Mouse (Mus musculus) hindbrain, embryonic 10.5 days (tissue): ENCODE data around the gene Gstt3. TPM values are rescaled to one million over a fixed set of nuclear protein-coding genes. Genes with fewer than 3 reads are reported as not detected.

ENCODE experiments used
- DNase-seq: peaks from one replicate; pipeline ENCODE4 v3.0.0-alpha.2; 2017; ENCODE audit warnings: low spot score
- H3K27ac ChIP-seq: fragments of 300-500 bp; sonication (generic); 2 replicates; pipeline ENCODE4 v1.5.1; 2016; ENCODE audit warnings: mild to moderate bottlenecking, moderate library complexity
- H3K27me3 ChIP-seq: fragments of 300-500 bp; sonication (generic); 2 replicates; pipeline ENCODE4 v1.6.1; 2016; ENCODE audit warnings: mild to moderate bottlenecking; ENCODE audit not compliant: poor library complexity, insufficient read depth, severe bottlenecking
- H3K36me3 ChIP-seq: fragments of 300-500 bp; sonication (generic); 2 replicates; pipeline ENCODE4 v1.6.1; 2016; ENCODE audit warnings: mild to moderate bottlenecking, moderate library complexity
- H3K4me1 ChIP-seq: fragments of 300-500 bp; sonication (generic); replicated peaks from 2 replicates; pipeline ENCODE4 v1.6.1; 2016; ENCODE audit warnings: mild to moderate bottlenecking
- H3K4me3 ChIP-seq: fragments of 300-500 bp; sonication (generic); 2 replicates; pipeline ENCODE4 v1.5.1; 2016; ENCODE audit warnings: mild to moderate bottlenecking, moderate library complexity
- H3K9me3 ChIP-seq: fragments of 300-500 bp; sonication (generic); 2 replicates; pipeline ENCODE4 v1.6.1; 2016; ENCODE audit warnings: mild to moderate bottlenecking, moderate library complexity
- WGBS: fragments of 180-500 bp; shearing (Covaris S2); methylation state at CpG from one replicate; pipeline ENCODE4 v1.1.7; 2016; 5-methylcytosine and 5-hydroxymethylcytosine counted together
- polyA plus RNA-seq: library from polyadenylated mRNA; unstranded; fragments of >200 nt; fragmentation: Nextera tagmentation; extraction: Ambion mirVana; gene quantifications from 2 replicates; pipeline ENCODE4 v1.2.1, GENCODE M21; 2016

Gstt3 gene
- polyA plus RNA-seq, 1 experiment from 2014 or later: 1.9 TPM

GRCm38 (mm10) chr10:75725449-75725848, 55.8 kb downstream of the Gstt3 start:
- Histone ChIP-seq H3K27me3 (no peaks in the 10 kb centered on the region), H3K36me3 (peaks cover 97% of the 10 kb centered on the region), H3K4me3 (no peak overlapping the region), H3K27ac (no peak overlapping the region), H3K9me3 (no peaks in the 10 kb centered on the region), H3K4me1 (no peaks in the 10 kb centered on the region)
- no peak for DNase-seq
- 93% methylated on average over 7 of the region's 7 CpGs for WGBS

Other genes starting within 250 kb of the Gstt3 start
- 2.8 and 6.6 TPM in 2 replicates for gene Lrrc75b, start 221.1 kb downstream of the Gstt3 start, polyA plus RNA-seq
- gene Ggt1, start 219.8 kb downstream of the Gstt3 start, polyA plus RNA-seq: 3.3 and 3.4 TPM in 2 replicates
- 0.30 and 0.82 TPM in 2 replicates for gene Ggt5, start 192.1 kb downstream of the Gstt3 start, polyA plus RNA-seq
- 2.0 and 3.0 TPM in 2 replicates for gene Susd2, start 137.4 kb downstream of the Gstt3 start, polyA plus RNA-seq
- 36.8 and 38.4 TPM in 2 replicates for gene Cabin1, start 17.1 kb downstream of the Gstt3 start, polyA plus RNA-seq
- 94.1 and 95.3 TPM in 2 replicates for gene Ddt, start 8.0 kb downstream of the Gstt3 start, polyA plus RNA-seq
- gene Gm20441, start 460 bp downstream of the Gstt3 start, polyA plus RNA-seq: not detected in 2 replicates
- 3.8 and 4.1 TPM in 2 replicates for gene Gstt1, start 17.2 kb upstream of the Gstt3 start, polyA plus RNA-seq
- gene Gstt4, start 41.1 kb upstream of the Gstt3 start, polyA plus RNA-seq: not detected in 2 replicates
- 7.9 and 8.5 TPM in 2 replicates for gene Gstt2, start 56.0 kb upstream of the Gstt3 start, polyA plus RNA-seq
- gene Mif, start 78.8 kb upstream of the Gstt3 start, polyA plus RNA-seq: 2,694 and 3,395 TPM in 2 replicates
- 1.6 and 3.1 TPM in 2 replicates for gene Derl3, start 112.0 kb upstream of the Gstt3 start, polyA plus RNA-seq
- 284 and 332 TPM in 2 replicates for gene Smarcb1, start 140.2 kb upstream of the Gstt3 start, polyA plus RNA-seq
- 9.3 and 13.1 TPM in 2 replicates for gene Chchd10, start 151.7 kb upstream of the Gstt3 start, polyA plus RNA-seq
- gene Mmp11, start 155.1 kb upstream of the Gstt3 start, polyA plus RNA-seq: 31.0 and 41.3 TPM in 2 replicates
- gene Gm867, start 159.3 kb upstream of the Gstt3 start, polyA plus RNA-seq: 0.85 and 1.6 TPM in 2 replicates
- gene Vpreb3, start 161.6 kb upstream of the Gstt3 start, polyA plus RNA-seq: 0.37 and 0.61 TPM in 2 replicates
- not detected in 2 replicates for gene Gm5134, start 173.1 kb upstream of the Gstt3 start, polyA plus RNA-seq